Mouse (Mus musculus) A20 (cell line): ENCODE results near the gene Hmga2.

ENCODE experiments used
- DNase-seq: peaks from one replicate; pipeline ENCODE4 v3.0.0-alpha.2; 2011; ENCODE audit warnings: low read depth, low spot score

Hmga2 gene

GRCm38 (mm10) chr10:120426086-120426610 lies 50.1 kb downstream of the Hmga2 start:
- no peak for DNase-seq

GRCm38 (mm10) chr10:120424015-120424414 lies 52.3 kb downstream of the Hmga2 start:
- DNase-seq, result no peak

GRCm38 (mm10) chr10:120423256-120423655 lies 53.0 kb downstream of the Hmga2 start:
- no peak for DNase-seq

GRCm38 (mm10) chr10:120422820-120423219 lies 53.4 kb downstream of the Hmga2 start:
- DNase-seq, result no peak

GRCm38 (mm10) chr10:120422050-120422449 lies 54.2 kb downstream of the Hmga2 start:
- no peak for DNase-seq

GRCm38 (mm10) chr10:120420971-120421629 lies 55.2 kb downstream of the Hmga2 start:
- no peak for DNase-seq

GRCm38 (mm10) chr10:120418738-120419523 lies 57.3 kb downstream of the Hmga2 start:
- DNase-seq, result no peak

- no peak for DNase-seq
Observed at GRCm38 (mm10) chr10:120418211-120418610, 58.1 kb downstream of the Hmga2 start.

GRCm38 (mm10) chr10:120417488-120418118 lies 58.7 kb downstream of the Hmga2 start:
- DNase-seq, result no peak

- no peak for DNase-seq
Observed at GRCm38 (mm10) chr10:120417116-120417487, 59.2 kb downstream of the Hmga2 start.

GRCm38 (mm10) chr10:120416628-120417027 lies 59.6 kb downstream of the Hmga2 start:
- DNase-seq, result no peak

- no peak for DNase-seq
Observed at GRCm38 (mm10) chr10:120412215-120412614, 64.1 kb downstream of the Hmga2 start.

GRCm38 (mm10) chr10:120410958-120411357 lies 65.3 kb downstream of the Hmga2 start:
- DNase-seq, result no peak

- DNase-seq, result no peak
Observed at GRCm38 (mm10) chr10:120409131-120409530, 67.1 kb downstream of the Hmga2 start.

GRCm38 (mm10) chr10:120407230-120407629 lies 69.0 kb downstream of the Hmga2 start:
- no peak for DNase-seq

GRCm38 (mm10) chr10:120406038-120406437 lies 70.2 kb downstream of the Hmga2 start:
- DNase-seq, result no peak

- no peak for DNase-seq
Observed at GRCm38 (mm10) chr10:120405322-120405721, 70.9 kb downstream of the Hmga2 start.

GRCm38 (mm10) chr10:120402966-120403365 lies 73.3 kb downstream of the Hmga2 start:
- DNase-seq, result no peak

GRCm38 (mm10) chr10:120401787-120402186 lies 74.5 kb downstream of the Hmga2 start:
- DNase-seq, result no peak

GRCm38 (mm10) chr10:120399846-120400510 lies 76.3 kb downstream of the Hmga2 start:
- DNase-seq, result no peak

GRCm38 (mm10) chr10:120398745-120399144 lies 77.5 kb downstream of the Hmga2 start:
- DNase-seq, result no peak

- no peak for DNase-seq
Observed at GRCm38 (mm10) chr10:120397211-120397631, 79.0 kb downstream of the Hmga2 start.
